Mouse (Mus musculus) large intestine, adult 2 months (tissue): ENCODE data around the gene Mov10. TPM values are rescaled to one million over a fixed set of nuclear protein-coding genes. Genes with fewer than 3 reads are reported as not detected.

Experiments
- DNase-seq: peaks from one replicate; pipeline ENCODE4 v3.0.0-alpha.2; 2012; ENCODE audit warnings: low read depth, low spot score
- WGBS: fragments of 180-500 bp; shearing (Covaris S2); methylation state at CpG from one replicate; pipeline ENCODE4 v1.1.7; 2018; 5-methylcytosine and 5-hydroxymethylcytosine counted together
- polyA plus RNA-seq: library from polyadenylated mRNA; depleted of rRNA; stranded (reverse); fragments of >200 nt; gene quantifications from 2 replicates; pipeline ENCODE4 v1.2.3, GENCODE M21; 2012

Mov10 gene
- polyA plus RNA-seq, 1 experiment: 20.0 TPM

DNA sequence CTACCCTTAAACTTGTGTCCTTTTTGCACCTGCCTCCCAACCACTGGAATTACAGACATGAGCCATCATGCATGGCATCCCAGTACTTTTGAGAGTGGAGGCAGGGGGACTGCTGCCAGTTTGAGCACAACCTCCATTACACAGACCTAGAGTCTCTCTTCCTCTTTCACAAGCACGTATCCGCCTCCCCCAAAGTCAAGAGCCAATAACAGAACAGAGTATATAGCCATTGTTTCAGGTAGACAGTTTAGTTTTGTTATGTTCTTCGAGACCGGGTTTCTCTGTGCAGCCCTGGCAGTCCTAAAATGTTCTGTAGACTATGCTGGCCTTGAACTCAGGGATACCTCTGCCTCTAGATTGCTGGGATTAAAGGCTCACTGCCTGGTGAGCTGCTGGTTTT, 6.1 kb downstream of the Mov10 start:
- DNase-seq: no peak
- 83% methylated on average over 4 of the region's 4 CpGs for WGBS

DNA sequence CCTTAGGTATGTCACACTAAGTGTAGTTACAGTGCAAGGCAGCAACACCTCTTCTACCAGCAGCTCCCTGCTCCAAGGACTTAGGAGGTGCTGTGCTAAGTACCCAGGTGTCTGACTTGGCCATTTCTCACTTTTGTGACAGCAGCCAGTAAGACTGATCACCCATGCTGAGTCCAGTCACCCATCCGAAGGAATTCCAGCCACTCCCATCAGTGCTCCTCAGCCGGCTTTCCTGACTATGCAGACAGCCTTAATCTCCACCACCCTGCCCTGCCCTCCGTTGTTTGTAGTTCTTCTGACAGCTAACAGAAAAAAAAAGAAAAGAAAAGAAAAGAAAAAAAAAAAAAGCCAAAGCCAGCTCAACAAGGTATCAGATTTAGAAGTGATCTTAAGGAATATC, 6.6 kb downstream of the Mov10 start:
- 20% methylated on average over 3 of the region's 3 CpGs for WGBS
- DNase-seq: no peak

DNA sequence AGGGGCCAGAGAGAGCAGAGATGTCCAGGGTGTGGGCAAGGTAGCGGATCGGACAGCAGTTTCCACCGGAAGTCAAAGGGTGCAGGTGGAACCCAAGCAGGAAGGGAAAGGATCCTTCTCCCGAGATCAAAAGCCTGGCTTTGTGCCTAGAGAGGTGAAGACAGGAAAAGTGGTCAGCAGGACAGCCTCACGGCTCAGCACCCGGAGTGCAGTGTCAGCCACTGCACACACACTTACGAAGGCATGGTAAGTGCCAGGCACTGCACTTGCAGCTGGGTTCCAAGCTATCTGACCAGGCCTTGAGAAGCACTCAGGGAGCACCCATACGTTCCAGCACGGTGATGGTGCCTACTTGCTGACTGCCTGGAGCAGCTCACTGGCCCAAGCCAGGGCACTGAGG, 12.8 kb downstream of the Mov10 start:
- DNase-seq: no peak
- WGBS: 78% methylated on average over 9 of the region's 9 CpGs

DNA sequence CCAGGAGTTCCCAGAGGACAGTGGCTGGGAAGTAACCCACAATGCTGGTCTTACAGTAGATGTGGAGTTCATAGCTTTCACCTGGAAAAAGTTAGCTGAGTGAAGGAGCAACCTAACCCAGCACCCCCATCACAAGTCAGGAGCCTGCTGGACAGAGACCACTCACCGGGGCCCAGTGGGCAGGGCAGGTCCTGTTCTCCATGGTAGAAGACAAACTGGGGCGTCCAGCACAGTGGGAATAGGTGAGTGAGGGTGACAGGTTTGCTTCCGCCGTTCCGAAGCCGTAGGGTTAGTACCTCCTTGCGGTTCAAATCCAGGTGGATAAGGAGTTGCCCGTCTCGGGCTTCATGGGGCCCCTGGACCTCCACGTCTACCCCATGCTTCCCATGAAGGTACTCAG, 14.1 kb downstream of the Mov10 start:
- WGBS: 97% methylated on average over 10 of the region's 10 CpGs
- DNase-seq: no peak

DNA sequence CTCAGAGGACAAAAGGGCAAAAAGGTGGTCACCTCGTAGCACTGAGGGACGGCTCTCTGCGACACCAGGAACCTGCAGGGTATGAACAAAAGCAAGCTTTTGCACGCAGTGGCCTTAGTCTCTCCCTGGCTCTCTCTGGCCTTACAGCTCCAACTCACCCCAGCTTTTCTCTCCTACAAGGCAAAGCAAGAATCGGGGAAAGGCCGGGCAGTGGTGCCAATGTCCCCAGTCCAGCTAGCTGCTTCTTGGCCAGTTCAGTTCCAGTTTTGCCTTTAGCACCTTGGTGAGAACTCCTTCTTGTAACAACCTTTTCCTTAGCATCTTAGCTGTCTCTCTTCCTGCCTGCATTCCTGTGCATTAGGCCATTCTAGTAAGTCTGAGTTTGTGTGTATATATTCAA, 16.9 kb downstream of the Mov10 start:
- WGBS: 96% methylated on average over 6 of the region's 6 CpGs
- no peak for DNase-seq

DNA sequence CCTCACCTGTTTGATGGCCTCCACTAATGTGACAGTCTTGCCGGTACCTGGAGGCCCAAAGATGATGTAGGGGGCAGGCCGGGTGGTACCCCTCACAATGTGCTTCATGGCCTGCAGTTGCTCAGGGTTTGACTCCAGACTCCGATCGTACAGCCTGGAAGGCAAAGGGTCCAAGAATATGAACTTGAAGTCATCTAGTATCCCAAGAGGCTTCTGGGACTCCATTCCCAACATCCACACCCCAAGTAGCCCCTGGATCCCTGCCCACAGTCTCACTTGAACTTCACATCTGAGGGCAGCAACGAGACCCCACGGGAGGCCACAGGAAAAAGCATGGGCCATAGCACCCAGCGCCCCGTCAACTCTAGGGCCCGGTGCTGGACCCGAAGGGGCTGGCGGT, 17.7 kb downstream of the Mov10 start:
- no peak for DNase-seq
- 96% methylated on average over 11 of the region's 11 CpGs for WGBS

DNA sequence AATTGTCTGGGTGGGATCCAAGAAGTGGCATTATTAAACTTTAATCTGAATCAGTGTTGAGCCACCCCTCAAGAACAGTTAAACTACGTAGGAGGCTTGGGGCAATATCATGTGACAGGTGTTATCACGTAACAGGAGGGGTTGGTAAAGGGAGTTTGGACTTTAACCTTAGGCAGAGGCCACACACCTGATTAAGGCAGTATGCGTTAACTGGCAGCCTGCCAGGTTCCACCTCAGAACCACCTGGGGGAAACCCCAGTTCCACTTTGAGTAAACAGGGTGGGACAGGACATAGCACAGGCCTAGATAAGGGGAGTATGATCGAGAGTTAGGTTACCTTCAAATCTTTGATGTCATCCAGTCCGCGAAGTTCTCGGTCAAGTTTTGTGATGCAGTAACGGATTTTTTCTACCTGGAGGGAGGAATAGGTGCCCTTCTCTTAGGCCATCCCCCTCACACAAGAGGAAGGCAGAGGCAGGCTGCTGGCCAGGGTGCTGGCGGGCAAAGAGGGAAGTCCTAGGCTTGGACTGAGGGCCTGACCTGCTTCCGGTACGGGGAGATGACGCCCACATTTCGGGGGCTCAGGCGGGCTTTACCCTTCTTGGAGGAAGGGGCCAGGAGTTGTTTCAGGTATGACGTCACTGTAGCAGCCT, 21.8 kb downstream of the Mov10 start:
- peak; percentile 98 for DNase-seq
- 37% methylated on average over 15 of the region's 15 CpGs for WGBS

DNA sequence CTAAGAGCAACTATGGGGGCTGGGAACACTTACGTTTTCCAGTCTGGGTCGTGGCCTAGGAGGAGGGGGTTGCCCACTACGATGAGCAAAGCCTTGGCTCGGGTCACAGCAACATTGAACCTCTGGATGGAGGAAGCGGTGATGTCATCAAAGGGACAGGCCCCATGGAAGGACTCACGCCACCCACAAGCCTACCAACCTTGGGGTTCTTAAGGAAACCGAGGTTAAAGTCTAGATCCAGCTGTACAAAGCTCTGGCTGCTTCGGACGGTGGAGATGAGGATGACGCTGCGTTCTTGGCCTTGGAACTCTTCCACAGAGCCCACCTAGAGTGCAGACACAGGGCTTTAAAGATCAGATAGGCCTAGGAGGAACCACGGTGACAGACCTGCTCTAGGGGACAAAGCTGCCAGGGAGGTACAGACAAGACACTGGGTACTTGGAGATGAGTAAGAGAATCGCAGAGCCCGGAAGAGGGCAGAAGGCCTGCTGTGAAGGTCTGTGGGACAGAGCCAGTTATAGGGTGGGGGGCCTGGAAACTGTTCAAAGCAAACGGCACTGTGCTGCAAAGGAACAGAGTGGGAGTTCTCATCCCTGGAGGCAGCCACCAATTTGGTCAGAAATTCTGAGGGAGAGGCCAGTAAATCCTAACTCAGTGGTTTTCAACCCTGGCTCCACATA, 22.6 kb downstream of the Mov10 start:
- 51% methylated on average over 15 of the region's 15 CpGs for WGBS
- DNase-seq: no peak

DNA sequence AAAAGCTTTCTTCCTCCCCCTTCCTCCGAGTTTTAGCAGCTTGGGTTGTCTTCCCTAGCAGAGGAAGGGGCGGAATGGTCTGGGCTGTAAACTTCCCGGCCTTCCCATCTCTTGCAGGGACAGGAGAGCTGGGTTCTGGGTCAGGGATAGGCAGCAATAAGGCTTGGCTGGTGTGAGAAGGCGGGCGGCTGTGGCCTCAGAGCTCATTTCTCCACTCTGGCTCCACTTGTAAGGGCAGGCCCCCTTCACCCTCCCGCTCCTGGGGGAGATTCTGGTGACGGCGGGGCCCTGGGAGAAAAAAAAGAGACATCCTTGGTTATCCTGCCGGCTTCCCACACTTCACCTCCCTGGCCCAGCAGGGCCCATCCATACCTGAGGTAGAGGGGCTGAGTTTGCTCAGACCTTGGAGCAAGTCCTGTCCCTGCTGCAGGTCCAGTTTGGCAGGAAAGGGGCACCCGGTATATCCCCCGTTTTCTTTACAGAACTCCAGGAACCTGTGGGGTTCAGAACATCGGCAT, 23.4 kb downstream of the Mov10 start:
- DNase-seq: no peak
- 61% methylated on average over 12 of the region's 12 CpGs for WGBS

DNA sequence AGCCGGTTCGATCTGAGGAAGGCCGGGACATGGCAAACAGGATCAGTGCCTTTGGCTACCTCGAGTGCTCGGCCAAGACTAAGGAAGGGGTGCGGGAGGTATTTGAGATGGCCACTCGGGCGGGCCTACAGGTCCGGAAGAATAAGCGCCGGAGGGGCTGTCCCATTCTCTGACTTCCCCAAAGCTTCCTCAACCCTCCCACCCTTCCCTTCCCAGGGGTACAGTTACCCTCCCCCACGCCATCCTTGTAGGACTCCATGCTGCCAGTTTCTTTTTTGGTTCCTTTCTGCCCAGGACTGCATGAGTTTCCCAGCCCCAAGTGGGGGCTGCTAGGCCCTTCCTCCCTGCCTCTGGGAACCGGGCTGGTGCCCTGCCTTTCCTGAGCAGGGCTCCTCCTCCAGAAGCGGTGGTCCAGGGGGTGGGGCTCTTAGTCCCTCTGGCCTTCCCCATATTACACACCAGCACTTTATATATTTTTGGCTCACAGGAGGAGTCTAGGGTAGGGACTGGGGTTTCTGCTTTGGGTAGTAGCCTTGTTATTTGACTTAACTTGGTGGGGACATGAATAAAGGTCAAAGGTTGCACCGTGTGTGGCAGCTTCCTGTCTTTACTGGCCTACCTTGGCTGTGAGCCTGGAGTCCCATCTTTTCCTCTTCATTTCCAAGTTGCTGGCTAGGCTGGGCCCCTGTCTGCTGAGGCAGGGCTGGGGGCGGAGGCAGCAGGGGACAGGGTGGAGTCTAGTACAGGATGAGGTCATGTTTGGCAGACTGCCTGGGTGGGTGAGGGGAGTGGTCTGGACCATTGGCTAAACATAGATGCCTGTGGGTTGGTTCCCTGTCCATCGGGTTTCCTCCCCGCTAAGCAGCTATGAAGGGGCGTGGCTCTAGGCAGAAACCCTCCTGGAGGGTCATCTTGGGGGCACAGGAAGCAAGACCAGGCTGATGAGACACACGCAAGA, 24.2 kb downstream of the Mov10 start:
- no peak for DNase-seq
- WGBS: 44% methylated on average over 20 of the region's 20 CpGs

DNA sequence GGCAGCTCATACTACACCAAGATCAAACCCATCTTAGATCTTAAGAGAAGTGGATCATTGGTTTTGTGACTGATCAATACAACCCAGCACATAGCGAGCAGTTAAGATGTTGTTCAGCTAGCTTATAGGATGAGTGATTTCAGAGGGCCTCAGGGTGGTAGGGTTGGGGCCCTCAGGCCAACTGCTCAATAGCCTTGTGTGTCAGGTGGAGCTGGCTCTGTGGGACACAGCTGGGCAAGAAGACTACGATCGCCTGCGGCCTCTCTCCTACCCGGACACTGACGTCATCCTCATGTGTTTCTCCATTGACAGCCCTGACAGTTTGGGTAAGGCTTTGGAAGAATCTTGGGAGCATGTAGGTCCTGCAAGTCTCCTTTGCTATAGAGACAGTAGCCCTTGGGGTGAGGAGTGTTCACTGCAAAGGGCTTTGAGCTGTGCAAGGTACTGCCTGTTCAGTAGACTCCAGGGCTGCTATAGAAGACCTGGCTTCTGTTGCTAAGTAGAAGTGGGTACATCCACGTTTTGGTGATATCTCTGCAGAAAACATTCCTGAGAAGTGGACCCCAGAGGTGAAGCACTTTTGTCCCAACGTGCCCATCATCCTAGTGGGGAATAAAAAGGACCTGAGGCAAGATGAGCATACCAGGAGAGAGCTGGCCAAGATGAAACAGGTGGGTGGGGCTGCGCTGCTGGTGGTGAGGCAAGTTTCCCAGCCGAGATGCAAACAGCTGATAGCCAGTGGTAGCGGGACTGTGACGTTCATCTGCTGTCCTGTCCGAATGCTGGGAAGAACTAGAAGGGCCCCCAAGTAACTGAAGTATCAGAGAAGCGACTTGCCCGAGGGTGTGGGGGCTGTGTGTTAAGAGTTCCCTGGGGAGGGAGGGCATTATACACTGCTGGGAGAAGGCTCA, 25.7 kb downstream of the Mov10 start:
- WGBS: 54% methylated on average over 15 of the region's 15 CpGs

DNA sequence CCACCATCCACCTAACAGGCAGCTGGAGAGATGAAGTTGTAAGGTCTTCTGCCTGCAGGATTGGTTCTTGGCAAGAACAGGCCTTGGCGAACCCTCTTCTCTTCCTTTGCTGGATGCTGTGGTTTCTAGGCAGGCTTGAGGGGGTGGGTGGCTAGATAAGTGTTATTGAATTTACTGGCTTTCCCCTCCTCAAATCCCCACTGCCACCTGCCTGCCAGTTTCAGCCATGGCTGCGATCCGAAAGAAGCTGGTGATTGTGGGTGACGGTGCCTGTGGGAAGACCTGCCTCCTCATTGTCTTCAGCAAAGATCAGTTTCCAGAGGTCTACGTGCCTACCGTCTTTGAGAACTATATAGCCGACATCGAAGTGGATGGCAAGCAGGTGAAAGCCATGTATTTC, 26.7 kb downstream of the Mov10 start:
- no peak for DNase-seq
- 90% methylated on average over 8 of the region's 8 CpGs for WGBS

More for the DNA sequence above, 25.7 kb downstream of the Mov10 start:
- no peak for DNase-seq

DNA sequence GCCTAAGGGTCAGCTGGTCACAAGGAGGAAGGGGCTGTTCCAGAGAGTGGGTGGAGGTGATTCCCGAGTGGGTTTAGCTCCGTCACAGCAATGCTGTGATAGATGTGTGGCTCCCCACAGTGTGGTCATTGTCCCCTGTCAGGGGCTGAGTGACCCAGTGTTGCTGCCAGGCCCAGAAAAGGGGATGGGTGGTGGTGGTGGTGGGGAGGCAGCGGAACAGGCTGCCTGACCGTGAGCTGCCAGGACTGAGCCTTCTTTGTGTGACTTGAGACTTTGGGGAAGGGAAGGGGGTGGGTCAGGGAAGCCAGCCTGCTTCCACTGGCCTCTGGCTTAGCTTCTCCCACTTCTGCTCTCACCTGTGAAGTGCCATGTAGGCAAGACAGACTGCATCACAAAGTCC, 27.3 kb downstream of the Mov10 start:
- WGBS: 58% methylated on average over 4 of the region's 4 CpGs
- DNase-seq: no peak

DNA sequence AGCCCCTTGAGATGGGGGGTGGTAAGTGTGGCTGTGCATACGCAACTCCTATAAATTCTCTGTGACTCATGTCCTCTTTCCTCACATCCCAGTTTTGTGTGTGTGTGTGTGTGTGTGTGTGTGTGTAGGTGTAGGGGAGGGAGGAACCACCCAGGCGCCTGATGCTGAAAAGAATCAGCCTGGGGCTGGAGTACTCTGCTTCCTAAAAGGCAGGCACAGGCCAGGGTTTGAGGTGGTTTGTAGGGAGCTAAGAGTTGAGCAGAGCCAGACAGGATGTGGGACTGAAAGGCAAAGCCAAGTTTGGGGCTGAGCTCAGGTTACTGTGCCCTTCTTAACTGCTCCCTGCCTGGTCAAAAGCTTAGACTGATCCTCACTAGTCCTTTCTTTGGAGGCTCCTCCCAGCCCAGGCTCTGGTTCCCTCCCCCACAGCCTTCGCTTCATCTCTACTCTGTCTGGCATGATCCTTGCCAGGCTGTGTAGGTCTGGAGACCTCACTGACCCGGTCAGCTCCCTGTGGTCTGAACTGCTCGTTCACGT, 27.9 kb downstream of the Mov10 start:
- no peak for DNase-seq

DNA sequence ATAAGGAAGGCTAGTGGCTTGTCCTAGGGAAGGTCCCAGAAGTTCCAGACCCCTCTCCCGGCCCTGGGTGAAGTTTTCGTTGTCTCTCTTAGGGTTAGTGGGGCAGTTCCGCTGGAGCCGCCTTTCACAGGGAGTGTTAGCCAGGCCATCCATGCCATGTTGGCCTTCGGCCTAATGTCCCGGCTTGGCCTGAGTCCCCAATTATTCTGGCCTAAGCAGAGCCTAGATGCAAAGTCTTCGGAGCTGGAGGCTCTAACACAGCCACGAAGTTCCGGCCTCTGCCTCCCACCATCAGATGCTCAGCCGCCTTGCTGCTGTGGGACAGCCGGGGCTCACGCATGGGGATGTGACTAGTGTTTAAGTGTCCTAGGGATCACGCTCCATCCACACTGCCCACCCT, 28.5 kb downstream of the Mov10 start:
- WGBS: 56% methylated on average over 13 of the region's 13 CpGs
- DNase-seq: no peak

More for the DNA sequence above, 27.9 kb downstream of the Mov10 start:
- WGBS: 57% methylated on average over 6 of the region's 6 CpGs

DNA sequence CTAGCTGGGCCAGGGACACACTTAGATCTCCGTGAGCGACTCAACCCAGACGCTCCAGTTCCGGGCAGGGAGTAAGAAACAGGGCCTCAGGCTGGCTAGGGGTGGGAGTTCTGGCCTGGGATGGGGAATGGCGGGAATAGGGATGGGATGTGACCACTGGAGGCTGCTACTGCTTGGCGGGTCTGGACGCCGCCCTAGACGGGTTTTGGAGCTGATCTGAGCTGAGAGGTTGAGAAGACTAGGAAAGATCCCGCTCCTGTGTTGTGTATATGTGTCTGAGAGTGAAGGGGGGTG, 29.1 kb downstream of the Mov10 start:
- no peak for DNase-seq
- 18% methylated on average over 10 of the region's 10 CpGs for WGBS

DNA sequence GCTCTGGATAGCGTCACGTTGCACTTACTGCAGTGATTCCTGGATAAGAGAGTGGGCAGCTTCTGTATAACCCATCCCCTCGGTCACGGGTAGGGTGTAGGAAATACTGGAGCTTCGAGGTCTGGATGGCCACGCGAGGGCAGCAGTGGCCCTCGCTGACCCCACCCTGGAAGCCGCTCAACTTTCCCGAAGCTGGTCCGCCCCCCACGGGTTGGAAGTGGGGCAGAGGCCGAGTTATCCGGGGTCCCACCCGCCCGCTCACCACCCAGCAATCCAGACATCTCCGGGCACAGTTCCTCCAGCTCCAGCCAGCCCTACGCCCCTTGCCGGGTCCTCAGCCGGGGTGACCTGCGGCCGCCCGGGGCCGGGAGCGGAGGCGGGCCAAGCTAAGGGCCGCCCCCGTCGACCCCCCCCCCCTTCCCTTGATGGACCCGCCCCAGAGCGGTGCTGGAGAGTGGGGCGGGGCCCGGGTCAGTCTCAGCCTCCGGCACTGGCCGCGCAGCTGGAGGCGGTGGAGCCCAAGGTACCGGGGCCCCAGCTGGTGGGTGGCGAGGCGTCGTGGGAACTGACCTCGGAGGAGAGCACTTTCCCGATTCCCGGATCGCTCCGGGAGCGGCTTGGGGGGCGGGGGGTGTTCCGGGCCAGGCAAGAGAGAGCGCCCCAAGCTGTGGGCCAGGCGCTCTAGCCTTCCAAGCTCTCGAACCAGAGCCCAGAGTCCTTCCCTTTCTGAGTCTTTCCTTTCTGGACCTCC, 29.6 kb downstream of the Mov10 start:
- 1% methylated on average over 49 of the region's 52 CpGs for WGBS
- DNase-seq: no peak

DNA sequence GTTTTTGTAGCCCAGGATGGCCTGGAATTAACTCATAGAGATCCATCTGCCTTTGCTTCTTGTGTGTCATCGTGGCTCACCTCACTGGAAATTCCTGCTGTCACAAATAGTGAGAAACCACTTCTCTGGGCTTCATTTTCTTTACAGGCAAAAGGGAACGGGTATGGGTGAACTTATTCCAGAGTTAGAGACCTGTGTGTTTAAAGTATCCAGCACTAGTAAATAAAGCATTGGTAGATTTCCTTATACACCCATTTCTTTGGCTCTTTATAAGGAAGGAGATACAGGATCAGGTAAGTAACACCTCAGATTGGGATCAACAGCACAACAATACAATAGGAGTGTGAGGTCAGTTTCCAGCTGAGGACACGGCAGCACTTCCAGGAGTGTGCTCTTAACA, 30.3 kb downstream of the Mov10 start, which contains the start of gene Rhoc:
Gene Rhoc, plus strand, starts transcription at position 301 of the 400 bp plus-strand sequence.
- no peak for DNase-seq
- 19% methylated on average over 3 of the region's 3 CpGs for WGBS
